Mouse (Mus musculus): ENCODE measurements around the gene Dffa.
"Not testable (repeated sequence)": the region's sequence is repeated elsewhere in the genome, so short reads cannot be mapped to it uniquely, and the experiment has no call there.

Dffa gene

GRCm38 (mm10) chr4:149098571-149098970 lies 5.4 kb upstream of the Dffa start:
- DNase-seq (ENCODE audit: low spot score in 2 of 2) = no peak

DNA sequence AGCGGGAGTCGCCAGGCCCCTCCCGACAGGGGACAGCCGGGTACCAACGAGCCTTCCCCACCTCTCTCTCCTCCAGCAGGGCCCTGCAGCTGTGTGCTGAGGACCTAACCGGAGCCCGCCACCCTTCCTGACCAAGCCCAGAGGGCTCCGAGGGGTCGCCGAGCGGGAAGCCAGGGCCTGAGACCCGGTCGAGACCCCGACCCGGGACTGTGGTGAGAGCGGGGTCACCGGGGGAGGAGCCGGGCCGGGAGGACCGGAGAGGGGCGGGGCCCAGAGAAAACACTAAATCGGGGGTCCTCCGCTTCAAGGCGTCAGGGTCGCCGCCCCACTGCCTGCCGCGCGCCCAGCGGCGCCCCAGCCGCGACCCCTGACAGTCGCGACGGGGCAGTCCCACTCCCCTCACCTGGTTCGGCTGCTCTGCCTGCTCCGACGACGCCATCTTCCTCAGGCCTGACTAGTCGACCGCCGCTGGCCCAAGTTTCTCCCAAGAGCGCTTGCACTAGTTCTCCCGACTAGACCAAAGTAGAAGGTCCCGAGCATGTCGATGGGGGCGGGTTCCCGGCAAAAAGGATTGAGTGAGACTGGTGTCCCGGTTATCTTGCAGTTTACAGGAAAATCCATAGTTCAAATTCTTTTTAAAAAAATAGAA lies 4.5 kb upstream of the Dffa start, which contains the start of gene Pex14:
Gene Pex14 (minus strand): TSS at position 508 of the 649 bp plus-strand sequence.
- peak; percentile 91 for DNase-seq (ENCODE audit: low spot score in 2 of 2)

DNA sequence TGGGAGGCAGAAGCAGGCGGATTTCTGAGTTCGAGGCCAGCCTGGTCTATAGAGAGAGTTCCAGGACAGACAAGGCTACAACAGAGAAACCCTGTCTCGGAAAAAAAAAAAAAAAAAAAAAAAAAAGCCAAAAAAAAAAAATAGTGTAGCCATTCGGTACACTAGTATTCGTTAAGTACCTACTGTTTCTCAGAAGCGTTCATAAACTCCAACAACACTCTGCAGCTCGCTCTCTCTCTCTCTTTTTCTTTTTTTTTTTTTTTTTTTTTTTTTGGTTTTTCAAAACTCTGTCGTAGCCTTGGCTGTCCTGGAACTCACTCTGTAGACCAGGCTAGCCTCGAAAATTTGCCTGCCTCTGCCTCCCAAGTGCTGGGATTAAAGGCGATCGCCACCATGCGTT lies 3.5 kb upstream of the Dffa start:
- not testable (repeated sequence) for DNase-seq (ENCODE audit: low spot score in 2 of 2)

- DNase-seq (ENCODE audit: low spot score in 2 of 2) = no peak
Observed at GRCm38 (mm10) chr4:149101456-149101855, 2.5 kb upstream of the Dffa start.

GRCm38 (mm10) chr4:149119978-149120562 lies 16.1 kb downstream of the Dffa start:
- DNase-seq (ENCODE audit: low spot score in 2 of 2) = not testable (repeated sequence)

GRCm38 (mm10) chr4:149123432-149123831 lies 19.5 kb downstream of the Dffa start:
- no peak for DNase-seq (ENCODE audit: low spot score in 2 of 2)

- DNase-seq (ENCODE audit: low spot score in 2 of 2) = no peak
Observed at GRCm38 (mm10) chr4:149125341-149126114, 21.6 kb downstream of the Dffa start.

DNA sequence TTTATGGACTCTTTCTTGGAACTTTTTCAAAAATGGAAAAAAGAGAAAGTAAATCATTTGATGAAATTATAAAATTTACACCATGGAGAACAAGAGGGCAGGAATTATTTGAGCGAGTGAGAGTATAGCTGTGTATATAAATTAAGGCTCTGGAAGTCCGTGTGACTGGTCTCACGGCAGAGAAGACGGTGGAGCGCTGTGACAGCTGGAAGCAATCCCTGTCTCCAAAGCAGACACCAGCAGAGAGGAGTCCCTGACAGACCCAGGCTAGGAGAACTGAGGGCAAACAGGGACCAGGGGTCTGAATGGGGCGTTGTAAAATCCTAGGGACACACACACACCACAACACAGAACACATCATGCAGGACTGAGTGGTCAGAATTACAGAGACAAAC lies 22.2 kb downstream of the Dffa start:
- no peak for DNase-seq (ENCODE audit: low spot score in 2 of 2)

- no peak for DNase-seq (ENCODE audit: low spot score in 2 of 2)
Observed at GRCm38 (mm10) chr4:149126663-149127062, 22.7 kb downstream of the Dffa start, which contains the start of gene Cort. TSS of gene Cort (minus strand) at chr4:149126763.

GRCm38 (mm10) chr4:149128467-149128866 lies 24.5 kb downstream of the Dffa start:
- DNase-seq (ENCODE audit: low spot score in 2 of 2) = no peak

GRCm38 (mm10) chr4:149131021-149131752 lies 27.2 kb downstream of the Dffa start:
- DNase-seq (ENCODE audit: low spot score in 2 of 2) = no peak

- DNase-seq (ENCODE audit: low spot score in 2 of 2) = no peak
Observed at GRCm38 (mm10) chr4:149131789-149132565, 28.0 kb downstream of the Dffa start.

- no peak for DNase-seq (ENCODE audit: low spot score in 2 of 2)
Observed at GRCm38 (mm10) chr4:149133395-149133794, 29.4 kb downstream of the Dffa start.

DNA sequence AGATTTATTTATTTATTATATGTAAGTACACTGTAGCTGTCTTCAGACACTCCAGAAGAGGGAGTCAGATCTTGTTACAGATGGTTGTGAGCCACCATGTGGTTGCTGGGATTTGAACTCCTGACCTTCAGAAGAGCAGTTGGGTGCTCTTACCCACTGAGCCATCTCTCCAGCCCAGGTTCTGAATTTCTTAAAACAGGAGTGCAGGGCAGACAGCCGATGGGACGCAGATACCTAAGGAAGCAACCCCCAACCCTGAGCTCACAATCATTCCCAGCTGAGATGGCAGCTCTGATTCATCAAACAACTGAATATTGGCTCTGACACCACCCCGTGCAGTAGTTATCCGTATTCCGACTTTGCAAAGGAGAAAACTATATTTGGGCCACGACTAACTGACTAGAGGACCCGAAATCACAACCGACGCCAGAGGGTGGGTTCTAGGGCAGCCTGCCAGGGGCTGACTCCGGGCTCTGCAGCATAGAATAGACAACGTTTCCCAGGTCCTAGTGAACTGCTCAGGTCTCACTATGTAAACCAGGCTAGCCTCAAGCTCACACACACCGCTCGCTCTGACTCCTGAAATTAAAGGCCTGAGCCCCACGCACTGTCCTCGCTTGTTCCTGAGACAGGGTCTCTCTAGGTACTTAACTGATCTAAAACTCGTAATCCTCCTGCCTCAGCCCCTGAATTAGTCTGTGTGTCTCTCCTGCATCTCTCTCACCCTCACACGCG lies 32.3 kb downstream of the Dffa start:
- no peak for DNase-seq (ENCODE audit: low spot score in 2 of 2)

DNA sequence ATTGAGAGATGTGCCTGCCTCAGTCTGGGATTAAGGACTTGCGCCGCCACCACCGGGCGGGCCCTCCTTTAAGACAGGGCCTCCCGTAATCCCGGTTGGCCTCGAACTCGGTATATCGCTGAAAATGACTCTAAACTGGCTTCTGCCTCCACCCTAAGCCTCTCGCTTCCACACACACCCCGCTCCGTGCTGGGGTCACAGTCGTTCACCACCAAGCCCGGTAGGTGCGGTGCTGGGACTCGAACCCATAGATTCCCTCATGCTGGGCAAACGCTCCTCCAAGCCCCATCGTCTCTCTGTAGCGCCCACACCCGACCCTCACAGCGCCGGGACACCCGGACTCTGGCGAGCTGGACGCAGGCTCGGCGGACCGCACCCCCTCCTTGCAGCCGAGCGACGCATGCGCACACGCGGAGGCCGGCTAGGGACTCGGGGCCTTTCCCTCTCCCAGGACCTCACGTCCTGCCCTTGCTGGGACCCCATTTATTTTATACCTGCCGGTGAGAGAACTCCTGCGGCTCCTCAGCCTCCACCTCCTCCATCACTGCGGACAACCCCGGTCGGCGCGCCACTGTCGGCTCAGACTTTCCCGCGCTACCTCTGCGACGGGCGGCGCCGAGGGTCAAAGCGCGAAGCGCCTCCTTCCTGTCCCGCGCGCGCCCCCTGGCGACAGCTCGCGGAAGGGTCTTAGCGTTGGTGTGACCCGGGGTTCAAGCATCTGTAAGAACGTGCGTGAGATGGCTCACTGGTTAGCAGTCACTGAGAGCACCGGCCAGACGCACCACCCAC lies 33.2 kb downstream of the Dffa start, which contains the start of gene Cenps:
Gene Cenps (minus strand): TSS at position 648 of the 789 bp plus-strand sequence.
- peak; percentile 77 to 86 for DNase-seq (ENCODE audit: low spot score in 2 of 2)

DNA sequence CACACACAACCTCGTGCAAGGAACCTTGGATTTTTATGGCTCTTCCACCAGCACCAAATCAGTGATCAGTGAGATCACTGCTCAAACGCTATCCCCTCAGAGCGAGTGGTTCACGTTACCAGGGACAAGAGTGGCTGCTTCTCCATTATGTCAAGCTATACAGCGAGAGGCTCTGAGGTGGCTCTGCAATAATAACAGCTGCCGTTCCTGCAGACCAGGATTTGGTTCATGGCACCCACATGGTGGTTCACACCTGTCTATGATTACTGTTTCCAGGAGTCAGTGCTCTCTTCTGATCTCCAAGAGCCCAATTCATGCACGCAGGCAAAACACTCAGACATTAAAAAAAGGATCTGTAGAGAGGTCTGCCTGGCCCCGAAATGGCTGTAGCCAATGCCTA lies 34.6 kb downstream of the Dffa start:
- no peak for DNase-seq (ENCODE audit: low spot score in 2 of 2)

DNA sequence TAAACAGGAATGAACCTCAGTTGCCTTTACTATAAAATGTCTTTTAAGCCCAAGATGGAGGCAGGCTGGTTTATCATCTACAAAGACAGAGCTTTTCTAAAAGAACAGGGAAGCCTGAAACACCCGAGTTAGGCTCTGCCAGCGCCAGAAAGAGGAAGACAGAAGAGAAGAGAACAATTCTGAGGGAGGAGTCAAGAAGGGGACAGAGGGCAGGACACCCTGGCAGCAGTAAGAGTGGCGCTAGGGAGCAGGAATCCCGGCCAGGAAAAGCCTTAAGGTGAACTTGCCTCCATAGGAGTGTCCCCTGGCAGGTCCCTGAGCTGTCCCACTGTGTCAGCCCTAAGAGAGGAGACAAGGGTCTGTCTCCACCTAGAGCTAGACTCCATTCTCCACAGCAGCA lies 39.6 kb downstream of the Dffa start:
- DNase-seq (ENCODE audit: low spot score in 2 of 2) = no peak

GRCm38 (mm10) chr4:149144459-149144858 lies 40.5 kb downstream of the Dffa start:
- DNase-seq (ENCODE audit: low spot score in 2 of 2) = peak; percentile 64 to 82

DNA sequence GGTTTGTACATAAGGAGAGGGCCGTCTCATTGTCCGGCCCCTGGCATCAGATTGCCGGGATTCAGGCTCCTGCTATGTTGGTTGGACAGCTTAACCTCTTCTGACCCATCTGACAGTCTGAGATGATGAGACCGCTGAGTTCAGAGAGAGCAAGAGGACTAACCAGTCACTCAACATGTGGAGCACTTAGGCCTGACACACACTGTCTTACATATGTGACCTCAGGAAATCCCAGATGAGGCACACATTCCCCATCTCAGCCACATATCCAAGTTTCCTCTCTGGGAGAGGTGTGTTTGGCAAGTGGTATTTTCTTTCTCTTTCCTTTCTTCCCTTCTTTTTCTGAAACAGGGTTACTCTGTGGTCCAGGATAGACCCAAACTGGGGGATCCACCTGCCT lies 41.2 kb downstream of the Dffa start:
- DNase-seq (ENCODE audit: low spot score in 2 of 2) = no peak

DNA sequence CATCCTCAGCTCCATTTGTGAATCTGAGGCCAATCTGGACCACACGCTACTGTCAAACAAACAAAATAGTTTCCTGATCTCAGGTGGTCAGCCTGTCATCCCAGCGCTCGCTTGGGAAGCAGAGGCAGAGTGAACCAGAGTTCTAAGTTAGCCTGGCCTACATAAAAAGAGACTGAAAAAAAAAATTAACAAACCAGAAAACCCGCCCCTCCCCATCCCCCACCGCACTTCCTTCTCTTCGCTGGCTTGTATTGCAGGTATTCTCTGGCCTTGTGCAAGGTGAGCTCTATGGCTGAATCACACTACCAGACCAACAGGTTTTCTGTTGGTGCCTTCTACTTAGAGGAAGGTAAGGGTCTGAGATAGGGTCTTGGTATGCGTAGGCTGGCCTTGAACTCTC lies 43.6 kb downstream of the Dffa start:
- DNase-seq (ENCODE audit: low spot score in 2 of 2) = no peak

Measured in heart, adult 9 months (tissue).